Mouse (Mus musculus) liver, adult 2 months (tissue): ENCODE data around the gene Gm20532. TPM values are rescaled to one million over a fixed set of nuclear protein-coding genes. Genes with fewer than 3 reads are reported as not detected.

Experiments
- DNase-seq: peaks from one replicate; pipeline ENCODE4 v3.0.0-alpha.2; 2011; ENCODE audit warnings: low read depth, low spot score; ENCODE audit errors: extremely low read depth
- H3K27ac ChIP-seq: fragments of 200-500 bp; replicated peaks from 2 replicates; pipeline ENCODE4 v1.5.1; 2012; ENCODE audit warnings: low read depth, mild to moderate bottlenecking, control low read depth, inconsistent platforms, low read length; ENCODE audit not compliant: insufficient read depth
- H3K27me3 ChIP-seq: fragments of 200-500 bp; 2 replicates; pipeline ENCODE4 v1.6.1; 2012; ENCODE audit warnings: mild to moderate bottlenecking, moderate library complexity, low read length, inconsistent platforms; ENCODE audit not compliant: control insufficient read depth, insufficient read depth
- H3K36me3 ChIP-seq: fragments of 200-500 bp; 2 replicates; pipeline ENCODE4 v1.6.1; 2012; ENCODE audit warnings: low read length, inconsistent platforms; ENCODE audit not compliant: control insufficient read depth, insufficient read depth
- H3K4me1 ChIP-seq: fragments of 200-500 bp; 2 replicates; pipeline ENCODE4 v1.6.1; 2011; ENCODE audit warnings: low read length; ENCODE audit not compliant: control insufficient read depth, insufficient read depth
- H3K4me3 ChIP-seq: fragments of 200-500 bp; 2 replicates; pipeline ENCODE4 v1.5.1; 2011; ENCODE audit warnings: low read depth, mild to moderate bottlenecking, control low read depth, low read length, moderate library complexity; ENCODE audit not compliant: insufficient read depth
- H3K79me2 ChIP-seq: fragments of 200-500 bp; 2 replicates; pipeline ENCODE4 v1.6.1; 2012; ENCODE audit warnings: inconsistent platforms, mild to moderate bottlenecking, low read length, moderate library complexity; ENCODE audit not compliant: control insufficient read depth, insufficient read depth
- H3K9ac ChIP-seq: fragments of 200-500 bp; 2 replicates; pipeline ENCODE4 v1.6.1; 2012; ENCODE audit warnings: low read depth, mild to moderate bottlenecking, control low read depth, inconsistent platforms, low read length
- CTCF ChIP-seq: fragments of 200-500 bp; IDR thresholded peaks from 2 replicates; pipeline ENCODE4 v1.5.1; 2011; ENCODE audit warnings: low read depth, low read length, control low read depth
- POLR2A ChIP-seq: fragments of 200-500 bp; IDR thresholded peaks from 2 replicates; pipeline ENCODE4 v1.6.1; 2011; ENCODE audit warnings: low read length, control low read depth; ENCODE audit not compliant: insufficient read depth; ENCODE audit errors: extremely low read depth
- WGBS: fragments of 180-500 bp; shearing (Covaris S2); methylation state at CpG from one replicate; pipeline ENCODE4 v1.1.7; 2018; 5-methylcytosine and 5-hydroxymethylcytosine counted together
- polyA plus RNA-seq: library from polyadenylated mRNA; depleted of rRNA; stranded (reverse); fragments of >200 nt; gene quantifications from 2 replicates; pipeline ENCODE4 v1.2.3, GENCODE M21; 2012
- total RNA-seq: library from RNA; depleted of rRNA; stranded (reverse); fragments of >200 nt; gene quantifications from 2 replicates; pipeline ENCODE4 v1.2.3, GENCODE M21; 2014

The Gm20532 gene
- total and polyA plus RNA-seq, 2 experiments, result not detected

DNA sequence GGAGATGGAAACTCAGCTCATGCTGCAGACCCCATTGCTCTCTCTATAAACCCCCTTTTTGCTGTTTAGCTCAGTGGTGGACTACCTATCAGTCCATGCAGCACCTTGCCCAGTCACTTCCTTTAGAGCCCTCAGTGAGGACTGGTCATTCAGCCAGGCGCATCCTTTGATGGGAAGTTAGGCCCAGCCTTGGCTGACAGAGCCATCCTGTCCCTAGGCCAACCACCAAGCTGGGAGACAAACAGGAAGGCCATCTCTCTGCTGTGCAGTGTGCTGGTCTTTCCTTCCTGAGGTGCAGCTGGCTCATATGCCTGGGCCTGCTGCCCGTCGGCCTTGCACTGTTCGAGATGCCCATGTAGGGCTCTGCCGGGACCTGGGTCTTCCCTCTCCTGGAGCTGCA lies 5.7 kb upstream of the Gm20532 start:
- no peak for TF ChIP-seq CTCF
- no peak for TF ChIP-seq POLR2A
- Histone ChIP-seq H3K79me2 (no peaks in the 10 kb centered on the region), H3K27me3 (no peaks in the 10 kb centered on the region), H3K4me1 (no peaks in the 10 kb centered on the region), H3K4me3 (peak overlapping the region; percentile 53), H3K27ac (peak overlapping the region; percentile 83), H3K36me3 (no peaks in the 10 kb centered on the region), H3K9ac (peak overlapping the region; percentile 50)
- no peak for DNase-seq
- WGBS, result 82% methylated on average over 5 of the region's 5 CpGs

DNA sequence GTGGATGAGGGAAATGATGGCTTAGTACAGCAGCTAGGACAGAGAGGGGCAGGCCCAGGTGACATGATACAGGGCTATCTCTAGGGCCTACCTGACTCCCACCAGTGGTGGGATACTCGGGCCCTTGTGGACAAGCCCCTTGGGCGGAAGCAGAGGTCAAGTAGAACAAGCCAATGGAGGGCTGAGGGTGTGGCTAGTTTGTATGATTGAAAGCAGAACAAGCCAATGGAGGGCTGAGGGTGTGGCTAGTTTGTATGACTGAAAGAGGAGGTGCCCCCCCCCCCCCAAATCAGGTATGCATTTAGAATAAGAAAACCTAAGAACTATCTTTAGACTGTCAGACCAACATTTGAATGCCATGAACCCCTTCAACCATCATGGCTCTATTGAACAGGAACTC lies 4.2 kb upstream of the Gm20532 start:
- Histone ChIP-seq H3K4me1 (0 out of 2 replicates have a peak, but pooled peaks cover 3% of the 10 kb centered on the region), H3K9ac (peak overlapping the region; percentile 50; the same call in 1 of the 2 replicates), H3K4me3 (peak overlapping the region; percentile 43), H3K27ac (peak overlapping the region; percentile 82), H3K79me2 (no peaks in the 10 kb centered on the region), H3K27me3 (no peaks in the 10 kb centered on the region), H3K36me3 (no peaks in the 10 kb centered on the region)
- 70% methylated on average over 2 of the region's 2 CpGs for WGBS
- no peak for TF ChIP-seq CTCF
- no peak for TF ChIP-seq POLR2A
- DNase-seq, result no peak

DNA sequence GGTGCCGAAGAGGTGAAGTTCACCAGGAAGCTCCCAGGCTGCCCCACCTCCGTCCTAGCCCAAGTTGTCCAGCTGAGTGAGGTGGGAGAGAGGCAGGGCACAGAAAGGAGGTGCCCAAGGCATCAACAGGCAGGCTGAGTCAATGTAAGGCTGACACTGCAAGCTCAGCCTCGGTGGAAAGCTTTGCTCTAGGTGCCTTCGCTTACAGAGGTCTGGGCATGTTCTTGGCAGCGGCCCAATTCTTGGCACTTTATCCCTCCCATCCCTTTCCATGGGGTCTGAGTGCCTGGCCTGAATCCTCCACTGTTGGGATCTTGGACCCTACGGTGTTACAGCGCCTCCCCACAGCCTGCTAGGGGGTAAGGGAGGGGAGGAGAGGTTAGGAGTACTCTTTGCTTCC lies 3.7 kb upstream of the Gm20532 start:
- DNase-seq, result no peak
- WGBS, result 83% methylated on average over 7 of the region's 7 CpGs
- TF ChIP-seq POLR2A (no peak), CTCF (no peak)
- Histone ChIP-seq H3K4me3 (peak overlapping the region; percentile 34), H3K4me1 (0 out of 2 replicates have a peak, but pooled peaks cover 3% of the 10 kb centered on the region), H3K9ac (peak overlapping the region; percentile 33), H3K36me3 (no peaks in the 10 kb centered on the region), H3K27ac (peak overlapping the region; percentile 79), H3K79me2 (no peaks in the 10 kb centered on the region), H3K27me3 (no peaks in the 10 kb centered on the region)

DNA sequence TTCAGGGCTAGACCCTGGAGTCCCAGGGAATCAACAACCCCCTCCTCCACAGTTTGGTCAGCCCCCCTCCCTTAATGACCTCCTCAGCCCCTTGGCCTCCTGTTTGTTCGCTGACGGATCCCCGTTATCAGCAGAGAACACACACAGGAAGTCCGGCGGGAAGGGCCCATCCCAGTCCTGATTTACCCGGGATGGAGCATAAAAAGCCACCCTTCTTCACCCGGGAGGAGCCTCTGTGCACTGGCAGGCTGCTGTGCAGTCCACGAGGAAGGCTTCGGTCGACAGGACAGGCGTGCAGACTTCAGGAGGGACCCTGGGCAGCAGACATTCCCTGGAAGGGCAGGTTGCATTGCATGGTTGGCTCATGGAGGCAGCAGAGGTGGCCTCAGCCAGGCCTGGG lies 2.8 kb upstream of the Gm20532 start:
- no peaks in the 10 kb centered on the region for H3K36me3 ChIP-seq
- TF ChIP-seq CTCF, result no peak
- TF ChIP-seq POLR2A, result peak; percentile 85
- H3K79me2 ChIP-seq, result no peaks in the 10 kb centered on the region
- peak overlapping the region; percentile 77 for H3K9ac ChIP-seq
- H3K27me3 ChIP-seq, result no peaks in the 10 kb centered on the region
- H3K4me1 ChIP-seq, result 0 out of 2 replicates have a peak, but pooled peaks cover 3% of the 10 kb centered on the region
- DNase-seq, result no peak
- H3K4me3 ChIP-seq, result peak overlapping the region; percentile 87
- peak overlapping the region; percentile 79 for H3K27ac ChIP-seq
- 49% methylated on average over 11 of the region's 11 CpGs for WGBS

DNA sequence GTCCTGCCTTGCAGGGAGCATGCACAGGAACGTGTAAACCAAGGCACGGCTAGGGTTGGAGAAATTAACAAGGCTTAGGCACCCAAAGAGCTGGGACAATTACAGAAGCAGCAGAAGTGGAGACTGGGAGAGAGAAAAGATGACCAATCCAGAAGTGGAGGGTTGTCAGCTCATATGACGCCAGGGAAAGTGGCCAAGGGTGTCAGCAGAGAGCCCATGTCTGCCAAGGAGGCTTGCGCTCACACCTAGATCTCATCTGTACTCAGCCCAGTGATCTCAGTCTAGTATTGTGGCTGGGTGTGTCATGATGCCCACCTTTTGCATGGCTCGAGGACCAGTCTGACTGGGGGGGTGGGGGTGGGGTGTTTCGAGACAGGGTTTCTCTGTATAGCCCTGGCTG lies 726 bp upstream of the Gm20532 start:
- Histone ChIP-seq H3K36me3 (no peaks in the 10 kb centered on the region), H3K27ac (peak overlapping the region; percentile 55), H3K4me1 (0 out of 2 replicates have a peak, but pooled peaks cover 3% of the 10 kb centered on the region), H3K79me2 (no peaks in the 10 kb centered on the region), H3K9ac (peak overlapping the region; percentile 59), H3K4me3 (peak overlapping the region; percentile 68), H3K27me3 (no peaks in the 10 kb centered on the region)
- TF ChIP-seq CTCF (no peak), POLR2A (no peak)
- no peak for DNase-seq
- WGBS, result 59% methylated on average over 6 of the region's 6 CpGs

DNA sequence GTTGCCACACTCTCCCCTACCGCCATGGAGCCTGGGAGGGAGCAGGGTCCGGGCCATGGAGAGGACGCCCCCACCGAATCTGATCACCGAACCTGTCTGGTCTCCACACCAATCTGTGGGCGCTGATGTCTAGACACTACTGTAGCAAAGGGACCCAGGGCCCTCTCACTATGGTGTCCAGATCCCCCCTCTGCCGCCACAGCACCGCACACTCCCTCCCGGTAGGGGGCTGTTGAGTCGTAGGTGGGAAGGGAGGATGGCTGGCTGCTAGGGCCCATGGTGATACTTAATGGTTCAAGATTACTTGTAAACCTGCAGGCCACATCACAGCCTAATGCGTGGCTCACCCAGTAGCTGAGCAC lies 586 bp downstream of the Gm20532 start:
- 20% methylated on average over 11 of the region's 11 CpGs for WGBS
- Histone ChIP-seq H3K9ac (peak overlapping the region; percentile 78), H3K79me2 (no peaks in the 10 kb centered on the region), H3K4me3 (peak overlapping the region; percentile 68), H3K27ac (no peak overlapping the region), H3K36me3 (peaks cover 4% of the 10 kb centered on the region; the same call in 1 of the 2 replicates), H3K4me1 (0 out of 2 replicates have a peak, but pooled peaks cover 6% of the 10 kb centered on the region), H3K27me3 (no peaks in the 10 kb centered on the region)
- no peak for TF ChIP-seq POLR2A
- peak; percentile 18; the same call in 1 of the 2 replicates for TF ChIP-seq CTCF
- no peak for DNase-seq
